Mouse (Mus musculus): ENCODE results near the gene Rrp12. TPM values are rescaled to one million over a fixed set of nuclear protein-coding genes. Genes with fewer than 3 reads are reported as not detected.
A peak's percentile ranks its signal among the peaks of the same experiment; 100 is the strongest.

The Rrp12 gene
- polyA plus RNA-seq (2015; fragmentation: Nextera tagmentation; extraction: Ambion mirVana), result 13.7 and 14.2 TPM in 2 replicates

DNA sequence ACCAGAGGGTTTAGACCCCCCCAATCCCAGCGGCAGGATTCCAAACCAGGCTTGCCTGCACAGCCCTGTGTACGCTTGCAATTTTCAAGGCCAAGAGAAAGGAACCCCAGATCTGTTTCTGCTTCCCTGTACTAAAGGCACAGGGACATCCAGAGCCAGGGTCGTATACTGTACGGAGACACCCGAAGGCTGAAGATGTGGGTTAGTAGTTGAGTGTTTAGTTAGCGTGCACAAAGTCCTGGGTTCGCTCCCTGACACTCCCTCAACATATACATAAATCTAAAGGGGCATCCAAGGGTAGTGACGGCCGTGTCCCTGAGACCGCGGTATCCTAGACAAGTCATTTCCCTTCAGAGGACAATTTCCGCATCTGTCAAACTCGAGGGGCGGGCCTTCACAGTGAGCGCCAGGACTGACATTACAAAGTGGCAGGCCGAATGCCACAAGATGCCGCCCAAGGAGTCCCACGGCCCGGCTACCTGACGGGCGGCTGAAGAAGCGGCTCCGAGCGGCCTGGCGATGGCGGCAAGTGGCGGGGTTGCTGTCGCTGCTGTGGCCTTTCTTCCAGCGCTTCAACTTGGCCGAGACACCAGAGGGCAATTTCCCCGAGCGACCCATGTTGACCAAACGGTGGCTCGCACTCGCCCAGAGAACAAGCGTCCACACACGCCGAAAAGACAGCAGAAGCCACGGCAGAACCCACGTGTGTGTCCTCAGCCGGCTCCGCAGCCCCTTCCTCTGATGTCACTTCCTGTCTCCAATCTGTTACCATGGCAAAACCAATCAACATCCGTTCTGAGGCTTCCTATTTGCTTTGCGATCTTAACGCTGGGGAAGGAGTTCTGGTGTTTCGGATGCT lies at the start of gene Rrp12:
Gene Rrp12 (minus strand): TSS at position 714 of the 859 bp plus-strand sequence.
- Histone ChIP-seq H3K4me3 (replicated peaks) (peak within 1 kb of the TSS; percentile 83), H3K9me3 (no peaks in the 10 kb centered on the region), H3K4me2 (peak within 1 kb of the TSS; percentile 76), H3K4me1 (peaks cover 7% of the 10 kb centered on the region), H3K36me3 (no peaks in the 10 kb centered on the region), H3K27ac (no peak within 1 kb of the TSS), H3K9ac (peak within 1 kb of the TSS; percentile 13; the same call in 1 of the 2 replicates), H3K27me3 (replicated peaks) (no peaks in the 10 kb centered on the region)
- ATAC-seq (ENCODE audit: insufficient read depth, low FRiP score, low read depth), result peak; percentile 89
- 1% methylated on average over 46 of the region's 46 CpGs for WGBS

DNA sequence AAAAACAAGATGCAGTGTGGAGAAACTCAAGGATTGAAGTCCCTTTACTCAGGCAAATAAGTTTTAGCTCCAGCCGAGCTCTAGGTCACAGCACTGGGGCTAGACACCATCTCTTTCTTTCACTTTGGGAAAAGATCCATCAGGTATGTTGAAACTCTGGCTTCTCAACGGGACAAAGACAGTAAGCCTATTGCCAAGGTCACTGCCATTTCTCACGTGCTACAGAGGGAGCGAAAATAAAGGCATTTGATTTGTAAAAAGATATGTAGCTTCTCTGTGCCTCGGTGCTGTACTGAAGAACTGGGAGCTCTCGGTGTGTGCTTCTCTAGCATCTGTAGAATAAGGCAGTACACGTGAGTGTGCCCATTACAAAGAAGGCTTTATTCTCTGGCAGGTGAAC lies 47.9 kb upstream of the Rrp12 start:
- Histone ChIP-seq H3K9me3 (no peaks in the 10 kb centered on the region), H3K9ac (no peak overlapping the region), H3K36me3 (peaks cover 65% of the 10 kb centered on the region), H3K4me1 (no peaks in the 10 kb centered on the region), H3K4me2 (no peak overlapping the region), H3K27ac (no peak overlapping the region), H3K4me3 (replicated peaks) (no peak overlapping the region), H3K27me3 (replicated peaks) (no peaks in the 10 kb centered on the region)
- WGBS, result 85% methylated on average over 7 of the region's 7 CpGs
- no peak for ATAC-seq (ENCODE audit: insufficient read depth, low FRiP score, low read depth)

DNA sequence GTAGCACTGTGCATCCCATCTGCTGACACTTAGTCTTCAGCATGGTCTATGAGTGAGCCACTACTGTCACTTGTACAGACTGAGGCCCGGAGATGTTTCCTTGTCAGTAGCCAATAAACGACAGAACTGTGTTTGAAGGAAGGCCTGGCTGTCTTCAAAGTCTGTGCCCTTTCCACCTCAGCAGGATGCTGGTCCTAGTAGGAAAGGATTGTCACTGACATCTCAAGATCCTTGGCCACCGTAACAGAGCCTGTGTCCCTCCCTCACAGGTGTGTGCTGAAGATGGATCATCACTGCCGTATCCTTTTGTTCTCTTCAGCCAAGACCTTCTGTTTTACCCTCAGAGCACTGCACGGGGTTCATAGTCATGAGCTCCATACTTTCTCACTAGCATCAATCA lies 42.6 kb upstream of the Rrp12 start:
- 89% methylated on average over 5 of the region's 5 CpGs for WGBS
- Histone ChIP-seq H3K4me1 (peaks cover 7% of the 10 kb centered on the region), H3K36me3 (peaks cover 38% of the 10 kb centered on the region), H3K4me2 (no peak overlapping the region), H3K27me3 (replicated peaks) (no peaks in the 10 kb centered on the region), H3K9ac (no peak overlapping the region), H3K4me3 (replicated peaks) (no peak overlapping the region), H3K27ac (no peak overlapping the region), H3K9me3 (no peaks in the 10 kb centered on the region)
- no peak for ATAC-seq (ENCODE audit: insufficient read depth, low FRiP score, low read depth)

DNA sequence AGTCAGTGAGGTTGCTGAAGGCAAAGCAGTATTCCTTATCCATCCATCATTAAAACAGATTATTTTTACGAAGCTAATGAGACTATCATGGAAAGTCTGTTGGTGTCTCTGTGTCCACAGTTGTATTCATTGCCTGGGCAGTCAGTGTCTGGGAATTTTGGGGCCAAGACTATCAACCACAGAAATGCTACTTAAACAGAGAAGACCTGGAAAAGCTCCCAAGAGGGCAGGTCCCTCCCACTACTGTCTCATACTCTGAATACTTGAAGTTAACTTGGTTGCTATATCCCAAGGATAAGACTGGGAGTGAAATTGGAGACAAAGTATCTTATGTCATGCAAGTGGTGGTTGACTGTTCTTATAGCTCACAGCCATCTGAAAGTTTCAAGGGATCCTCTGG lies 39.9 kb upstream of the Rrp12 start:
- Histone ChIP-seq H3K4me1 (peaks cover 7% of the 10 kb centered on the region), H3K9ac (no peak overlapping the region), H3K27ac (no peak overlapping the region), H3K4me2 (no peak overlapping the region), H3K36me3 (peaks cover 23% of the 10 kb centered on the region), H3K9me3 (no peaks in the 10 kb centered on the region), H3K4me3 (replicated peaks) (no peak overlapping the region), H3K27me3 (replicated peaks) (no peaks in the 10 kb centered on the region)
- 76% methylated on average over 1 of the region's 1 CpGs for WGBS
- no peak for ATAC-seq (ENCODE audit: insufficient read depth, low FRiP score, low read depth)

DNA sequence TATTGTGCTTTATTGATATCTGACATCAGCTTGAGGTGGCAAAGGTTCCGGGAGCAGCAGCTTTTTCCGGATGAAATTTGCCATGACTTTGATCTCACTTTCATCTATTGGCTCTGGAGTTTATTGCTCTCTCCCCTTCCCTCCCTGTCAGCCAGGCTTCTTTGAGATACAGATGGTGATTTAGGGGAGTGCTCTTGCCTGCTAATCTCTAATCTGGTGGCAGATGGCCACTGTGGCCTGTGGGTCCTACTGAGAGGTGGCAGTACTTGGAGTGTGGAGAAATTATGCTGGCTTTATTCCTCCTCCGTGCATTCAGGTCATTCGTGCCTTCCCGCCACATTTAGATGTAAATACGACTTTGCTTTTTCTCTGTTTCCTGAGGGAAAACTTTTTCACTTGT lies 38.2 kb upstream of the Rrp12 start:
- no peak for ATAC-seq (ENCODE audit: insufficient read depth, low FRiP score, low read depth)
- peak overlapping the region; percentile 67 for H3K4me2 ChIP-seq
- H3K9ac ChIP-seq, result peak overlapping the region; percentile 79
- H3K27me3 ChIP-seq (replicated peaks), result no peaks in the 10 kb centered on the region
- no peak overlapping the region for H3K27ac ChIP-seq
- H3K36me3 ChIP-seq, result peaks cover 13% of the 10 kb centered on the region
- H3K4me1 ChIP-seq, result peaks cover 7% of the 10 kb centered on the region
- peak overlapping the region; percentile 80 for H3K4me3 ChIP-seq (replicated peaks)
- H3K9me3 ChIP-seq, result no peaks in the 10 kb centered on the region
- 30% methylated on average over 6 of the region's 6 CpGs for WGBS

DNA sequence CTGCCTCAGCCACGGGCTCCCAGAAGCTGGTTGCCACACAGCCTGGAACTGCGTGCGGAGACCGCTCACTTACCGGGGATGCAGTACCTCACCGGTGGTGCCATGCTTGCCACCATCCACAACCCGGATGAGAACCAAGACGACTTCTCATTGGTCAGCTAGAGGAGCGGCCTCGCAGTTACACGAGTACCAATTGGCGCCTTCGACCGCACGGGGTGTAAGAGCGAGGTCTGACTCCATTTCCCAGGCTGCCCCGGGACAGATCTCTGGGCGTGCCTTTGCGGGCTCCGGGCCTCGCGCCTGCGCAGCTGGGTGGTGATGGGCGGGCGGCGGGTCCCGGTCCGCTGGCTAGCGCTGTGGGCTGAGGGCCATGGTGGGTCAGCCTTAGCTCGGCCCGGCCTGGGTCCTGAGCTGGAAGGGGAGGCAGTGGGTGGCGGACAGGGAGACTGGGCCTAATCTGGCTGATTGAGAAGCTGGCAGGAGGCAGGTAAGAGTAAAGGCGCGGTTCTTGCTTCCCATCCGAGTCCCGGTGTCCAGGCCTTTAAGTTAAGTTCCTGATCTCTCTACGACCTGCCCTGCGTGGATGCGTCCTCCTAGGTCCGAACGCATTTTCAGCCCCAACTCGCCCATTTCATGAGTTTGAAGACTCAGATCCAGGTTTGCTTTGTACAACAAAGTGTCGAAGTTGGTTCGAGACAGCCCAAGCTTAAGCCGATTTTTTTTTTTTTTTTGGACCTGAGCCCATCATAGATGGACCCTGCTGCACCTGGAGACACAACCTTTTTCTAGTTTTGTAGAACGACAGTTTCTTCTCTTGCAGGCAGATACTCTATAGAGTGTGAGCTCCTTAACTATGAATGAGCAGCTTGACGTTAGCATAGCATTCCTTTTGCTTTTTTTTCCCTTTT lies 37.5 kb upstream of the Rrp12 start, which contains the start of the genes Exosc1 and Zdhhc16:
Gene Exosc1 (minus strand): TSS at position 245 of the 908 bp plus-strand sequence.
Gene Zdhhc16 (plus strand): TSS at position 302 of the 908 bp plus-strand sequence.
- H3K4me1 ChIP-seq, result peaks cover 7% of the 10 kb centered on the region
- H3K9me3 ChIP-seq, result no peaks in the 10 kb centered on the region
- H3K4me2 ChIP-seq, result peak within 1 kb of the TSS; percentile 75
- H3K4me3 ChIP-seq (replicated peaks), result peak within 1 kb of the TSS; percentile 80
- peak within 1 kb of the TSS; percentile 79 for H3K9ac ChIP-seq
- peak within 1 kb of the TSS; percentile 17 for H3K27ac ChIP-seq
- peak; percentile 100 for ATAC-seq (ENCODE audit: insufficient read depth, low FRiP score, low read depth)
- peaks cover 8% of the 10 kb centered on the region; the same call in 1 of the 2 replicates for H3K36me3 ChIP-seq
- H3K27me3 ChIP-seq (replicated peaks), result no peaks in the 10 kb centered on the region
- under 1% methylated on average over 47 of the region's 47 CpGs for WGBS

DNA sequence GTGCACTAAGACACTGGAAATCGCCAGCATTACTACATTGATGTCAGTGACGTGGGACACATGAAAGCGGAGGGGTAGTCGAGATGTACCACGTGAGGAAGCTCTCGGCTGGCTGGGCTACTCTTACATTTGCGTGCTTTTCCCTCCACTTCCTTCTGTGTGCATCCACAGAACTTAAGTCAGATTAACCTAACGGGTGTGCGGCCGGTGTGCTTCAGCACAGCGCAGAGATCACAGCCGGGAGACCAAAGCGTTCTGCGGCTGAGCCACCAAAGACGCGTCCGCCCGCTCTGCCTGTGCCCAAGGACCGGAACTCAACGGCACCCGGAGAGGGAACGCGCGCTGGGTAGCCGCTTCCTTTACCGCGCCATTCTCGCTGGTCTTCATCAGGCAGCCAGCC lies 36.7 kb upstream of the Rrp12 start:
- H3K9ac ChIP-seq, result peak overlapping the region; percentile 57
- 0 out of 2 replicates have a peak, but pooled peaks have one; percentile 2 for ATAC-seq (ENCODE audit: insufficient read depth, low FRiP score, low read depth)
- peak overlapping the region; percentile 75 for H3K4me2 ChIP-seq
- peaks cover 7% of the 10 kb centered on the region for H3K4me1 ChIP-seq
- WGBS, result 1% methylated on average over 28 of the region's 28 CpGs
- peak overlapping the region; percentile 17; the same call in 1 of the 2 replicates for H3K27ac ChIP-seq
- H3K9me3 ChIP-seq, result no peaks in the 10 kb centered on the region
- H3K36me3 ChIP-seq, result peaks cover 3% of the 10 kb centered on the region; the same call in 1 of the 2 replicates
- peak overlapping the region; percentile 80 for H3K4me3 ChIP-seq (replicated peaks)
- no peaks in the 10 kb centered on the region for H3K27me3 ChIP-seq (replicated peaks)

DNA sequence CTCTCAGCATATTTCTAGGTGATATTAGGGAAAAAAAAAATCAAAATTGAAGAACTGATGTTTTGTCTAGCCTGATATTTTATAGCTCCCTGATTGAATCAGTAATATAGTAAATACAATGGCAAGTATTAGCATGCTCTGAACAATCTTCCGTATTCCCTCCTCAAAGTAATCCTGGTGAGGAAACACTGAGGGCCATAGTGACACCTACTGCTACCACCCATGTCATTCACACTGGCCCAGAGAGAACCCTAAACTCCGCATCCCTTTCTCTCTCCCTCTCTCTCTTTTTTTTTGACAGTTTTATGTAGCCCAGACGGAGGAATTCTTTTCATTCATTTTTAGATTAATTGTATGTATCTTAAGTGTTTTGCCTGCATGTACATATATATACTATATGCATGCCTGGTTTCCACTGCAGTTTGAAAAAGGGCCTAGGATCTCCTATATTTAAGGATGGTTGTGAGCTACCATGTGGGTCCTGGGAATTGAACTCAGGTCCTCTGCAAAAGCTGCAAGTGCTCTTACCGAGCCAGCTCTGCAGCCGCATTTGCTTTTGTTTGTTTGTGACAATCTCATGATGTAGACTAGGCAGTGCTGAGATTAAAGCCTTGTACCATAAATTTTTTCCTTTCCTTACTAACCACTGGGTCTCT lies 24.6 kb upstream of the Rrp12 start:
- ATAC-seq (ENCODE audit: insufficient read depth, low FRiP score, low read depth), result no peak
- H3K4me1 ChIP-seq, result no peaks in the 10 kb centered on the region
- no peaks in the 10 kb centered on the region for H3K9me3 ChIP-seq
- H3K27ac ChIP-seq, result no peak overlapping the region
- no peaks in the 10 kb centered on the region for H3K27me3 ChIP-seq (replicated peaks)
- no peak overlapping the region for H3K9ac ChIP-seq
- H3K4me3 ChIP-seq (replicated peaks), result no peak overlapping the region
- H3K4me2 ChIP-seq, result no peak overlapping the region
- WGBS, result 67% methylated on average over 5 of the region's 5 CpGs
- peaks cover 32% of the 10 kb centered on the region for H3K36me3 ChIP-seq

DNA sequence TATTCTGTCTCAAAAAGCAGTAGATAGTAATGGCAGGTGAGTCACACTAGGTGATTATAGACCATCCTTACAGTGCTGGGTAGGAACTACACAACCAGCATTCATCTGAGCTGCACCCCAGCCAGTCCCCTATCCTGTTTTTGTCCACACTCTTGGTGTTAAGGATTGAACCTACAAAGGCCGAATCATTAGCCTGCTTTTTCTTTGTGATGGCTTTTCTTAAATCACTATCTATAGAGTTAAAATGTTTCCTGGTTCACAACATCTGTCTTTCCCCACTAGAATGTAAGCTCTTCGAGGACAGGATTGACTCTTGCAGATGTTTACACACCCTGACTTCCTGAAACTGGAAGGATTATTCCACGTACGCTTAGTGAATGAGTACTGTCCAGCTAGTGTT lies 23.5 kb upstream of the Rrp12 start:
- Histone ChIP-seq H3K4me3 (replicated peaks) (no peak overlapping the region), H3K9ac (no peak overlapping the region), H3K4me1 (no peaks in the 10 kb centered on the region), H3K36me3 (peaks cover 33% of the 10 kb centered on the region), H3K27me3 (replicated peaks) (no peaks in the 10 kb centered on the region), H3K27ac (no peak overlapping the region), H3K4me2 (no peak overlapping the region), H3K9me3 (no peaks in the 10 kb centered on the region)
- 67% methylated on average over 4 of the region's 4 CpGs for WGBS
- no peak for ATAC-seq (ENCODE audit: insufficient read depth, low FRiP score, low read depth)

DNA sequence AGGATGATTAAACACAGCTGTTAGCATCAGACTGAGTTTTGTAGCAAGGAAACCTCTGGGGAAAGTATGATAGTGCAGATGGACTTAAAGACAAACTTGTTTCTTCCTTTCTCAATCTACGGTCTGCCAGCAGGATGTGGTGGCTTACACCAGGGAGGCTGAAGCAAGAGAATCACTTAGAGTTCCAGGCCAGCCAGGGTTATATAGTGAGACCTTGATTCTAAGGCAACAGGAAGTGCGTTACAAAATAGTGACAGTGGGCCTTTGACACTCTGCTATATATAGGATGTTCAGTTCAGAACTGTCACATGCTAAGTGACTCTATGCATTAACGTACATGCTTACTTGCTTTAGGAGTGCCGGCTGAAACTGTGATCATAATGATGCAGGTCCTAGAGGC lies 20.9 kb upstream of the Rrp12 start:
- H3K27ac ChIP-seq, result no peak overlapping the region
- peaks cover 14% of the 10 kb centered on the region for H3K4me1 ChIP-seq
- H3K27me3 ChIP-seq (replicated peaks), result no peaks in the 10 kb centered on the region
- no peak overlapping the region for H3K4me2 ChIP-seq
- ATAC-seq (ENCODE audit: insufficient read depth, low FRiP score, low read depth), result no peak
- no peak overlapping the region for H3K9ac ChIP-seq
- H3K9me3 ChIP-seq, result no peaks in the 10 kb centered on the region
- no peak overlapping the region for H3K4me3 ChIP-seq (replicated peaks)
- peaks cover 31% of the 10 kb centered on the region for H3K36me3 ChIP-seq
- WGBS, result 79% methylated on average over 4 of the region's 4 CpGs

DNA sequence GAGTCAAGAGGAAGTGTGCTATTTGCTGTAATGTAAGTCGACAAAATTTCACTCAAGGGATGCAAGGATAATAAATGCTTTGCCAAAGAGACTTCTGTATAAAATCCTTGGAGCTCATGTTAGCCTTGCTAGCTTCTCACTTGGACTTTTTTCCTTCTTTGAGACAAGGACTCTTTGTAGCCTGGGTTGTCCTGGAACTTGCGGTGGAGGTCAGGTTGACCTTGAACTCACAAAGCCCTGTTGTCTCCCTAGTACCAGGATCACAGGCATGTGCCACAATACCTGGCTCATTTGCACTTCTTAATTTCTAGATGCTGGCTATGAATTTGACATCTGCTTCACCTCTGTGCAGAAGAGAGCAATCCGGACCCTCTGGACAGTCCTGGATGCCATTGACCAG lies 19.3 kb upstream of the Rrp12 start:
- WGBS, result 85% methylated on average over 3 of the region's 3 CpGs
- H3K4me2 ChIP-seq, result no peak overlapping the region
- H3K27me3 ChIP-seq (replicated peaks), result no peaks in the 10 kb centered on the region
- no peak for ATAC-seq (ENCODE audit: insufficient read depth, low FRiP score, low read depth)
- H3K36me3 ChIP-seq, result peaks cover 29% of the 10 kb centered on the region
- H3K4me3 ChIP-seq (replicated peaks), result no peak overlapping the region
- no peak overlapping the region for H3K27ac ChIP-seq
- peaks cover 14% of the 10 kb centered on the region for H3K4me1 ChIP-seq
- H3K9me3 ChIP-seq, result no peaks in the 10 kb centered on the region
- no peak overlapping the region for H3K9ac ChIP-seq

Measured in stomach, embryonic 15.5 days (tissue).